Mouse (Mus musculus) duodenum, adult 2 months (tissue): Measurements from ENCODE around the gene Slc25a47. TPM values are rescaled to one million over a fixed set of nuclear protein-coding genes. Genes with fewer than 3 reads are reported as not detected.

ENCODE experiments used
- polyA plus RNA-seq: library from polyadenylated mRNA; depleted of rRNA; stranded (reverse); fragments of >200 nt; gene quantifications from 2 replicates; pipeline ENCODE4 v1.2.3, GENCODE M21; 2012; ENCODE audit warnings: low replicate concordance; rRNA removed

Gene Slc25a47
- polyA plus RNA-seq: 7.3 and 12.1 TPM in 2 replicates

DNA sequence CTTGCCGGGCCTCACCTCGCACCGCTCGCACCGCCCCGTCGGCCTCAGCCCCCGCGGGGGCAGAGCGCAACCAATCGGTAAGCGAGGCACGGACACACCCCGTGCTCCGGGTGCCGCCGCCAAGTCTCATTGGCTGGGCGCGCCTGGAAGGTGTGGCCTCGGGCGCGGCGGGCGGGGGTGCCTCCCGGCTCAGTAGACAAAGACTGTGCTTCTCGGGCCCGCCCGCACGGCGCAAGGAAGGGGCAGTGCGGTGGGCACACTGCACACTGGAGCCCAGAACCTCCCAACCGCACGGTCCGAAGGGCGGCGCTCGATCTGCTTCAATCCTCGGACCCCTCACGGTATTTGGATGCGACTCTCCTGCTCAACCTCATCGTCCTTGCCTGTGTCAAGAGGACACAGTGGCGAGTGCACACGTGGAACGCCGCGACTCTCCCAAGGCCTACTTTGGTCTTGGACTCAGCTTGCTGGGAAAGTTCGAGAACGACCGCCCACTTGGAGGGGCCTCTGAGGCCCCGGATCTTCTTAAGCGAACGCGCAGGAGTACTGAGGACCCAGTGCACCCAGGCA, at the start of gene Slc25a47, which contains the start of gene Slc25a29:
Gene Slc25a47, plus strand, starts transcription at position 207 of the 570 bp plus-strand sequence.
Gene Slc25a29, minus strand, starts transcription at position 44 of the 570 bp plus-strand sequence.

DNA sequence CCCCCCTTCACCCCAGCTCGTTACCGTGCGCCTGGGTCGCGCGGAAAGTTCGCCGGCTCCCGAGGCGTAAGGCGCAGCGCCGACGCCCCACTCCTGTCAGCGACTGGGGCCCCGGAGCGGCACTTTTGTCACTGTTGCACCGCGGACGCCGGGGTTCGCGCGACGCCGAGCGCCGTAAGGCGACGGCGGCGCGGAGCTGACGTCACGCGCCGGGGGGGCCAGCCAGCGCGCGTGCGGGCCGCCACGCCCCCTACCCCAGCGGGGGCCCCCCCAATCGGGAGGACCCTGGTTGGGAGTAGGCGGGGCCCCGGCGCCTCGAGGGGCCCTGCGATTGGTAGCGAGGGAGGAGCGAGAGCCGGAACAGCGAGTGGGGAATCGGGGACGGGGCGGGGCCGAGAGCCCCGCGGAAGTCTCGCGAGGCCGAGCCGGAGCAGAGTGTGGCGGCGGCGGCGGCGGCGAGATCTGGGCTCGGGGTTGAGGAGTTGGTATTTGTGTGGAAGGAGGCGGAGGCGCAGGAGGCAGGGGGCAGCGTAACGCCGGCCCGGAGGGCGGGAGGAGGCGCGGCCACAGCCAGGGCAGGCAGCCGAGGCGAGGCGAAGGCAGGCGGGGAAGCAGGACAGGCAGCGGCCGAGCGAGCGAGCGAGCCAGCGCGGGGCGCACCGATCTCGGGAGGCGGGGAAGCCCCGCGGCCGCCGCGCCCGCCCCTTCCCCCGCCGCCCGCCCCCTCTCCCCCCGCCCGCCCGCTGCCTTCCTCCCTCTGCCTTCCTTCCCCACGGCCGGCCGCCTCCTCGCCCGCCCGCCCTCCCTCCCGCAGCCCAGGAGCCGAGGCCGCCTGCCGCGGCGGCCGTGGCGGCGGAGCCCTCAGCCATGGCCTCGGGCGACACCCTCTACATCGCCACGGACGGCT, 43.0 kb upstream of the Slc25a47 start, which contains the start of gene Yy1:
Gene Yy1, plus strand, starts transcription at position 428 of the 907 bp plus-strand sequence.

DNA sequence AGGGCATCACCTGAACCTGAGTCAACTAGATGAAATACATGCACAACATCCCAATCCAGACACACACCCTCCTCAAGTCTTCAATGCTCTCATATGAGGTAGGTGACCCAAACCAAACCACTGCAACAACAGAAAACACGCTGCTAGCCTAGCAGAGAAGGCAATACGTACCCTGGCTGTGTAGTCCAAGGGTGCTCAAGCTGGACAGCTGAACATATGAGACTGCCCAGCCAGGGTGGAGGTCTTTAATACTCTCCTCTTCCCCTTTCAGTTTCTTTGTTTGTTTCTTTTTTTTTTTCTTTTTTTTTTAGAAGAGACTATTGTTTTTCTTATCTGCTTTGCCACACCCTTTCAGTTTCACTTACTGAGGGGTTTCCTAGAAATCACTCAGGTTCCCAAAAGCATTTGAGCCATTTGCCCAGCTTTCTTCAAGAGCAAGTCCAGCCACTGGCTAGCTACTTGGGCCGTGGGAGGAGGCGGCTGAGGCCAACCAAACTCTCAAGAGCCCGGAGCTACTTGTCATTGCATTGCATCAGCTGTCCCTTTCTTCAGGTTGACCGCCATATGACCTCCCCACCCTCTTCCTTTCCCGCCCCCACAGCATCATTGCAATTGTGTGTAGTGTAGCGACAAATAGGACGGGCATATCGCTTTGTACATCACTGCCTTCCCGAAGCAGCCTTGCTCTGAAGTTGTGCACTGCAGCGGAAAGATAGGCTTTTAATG, 57.3 kb downstream of the Slc25a47 start, which contains the start of gene Wdr25:
Gene Wdr25, plus strand, starts transcription at position 643 of the 726 bp plus-strand sequence.

DNA sequence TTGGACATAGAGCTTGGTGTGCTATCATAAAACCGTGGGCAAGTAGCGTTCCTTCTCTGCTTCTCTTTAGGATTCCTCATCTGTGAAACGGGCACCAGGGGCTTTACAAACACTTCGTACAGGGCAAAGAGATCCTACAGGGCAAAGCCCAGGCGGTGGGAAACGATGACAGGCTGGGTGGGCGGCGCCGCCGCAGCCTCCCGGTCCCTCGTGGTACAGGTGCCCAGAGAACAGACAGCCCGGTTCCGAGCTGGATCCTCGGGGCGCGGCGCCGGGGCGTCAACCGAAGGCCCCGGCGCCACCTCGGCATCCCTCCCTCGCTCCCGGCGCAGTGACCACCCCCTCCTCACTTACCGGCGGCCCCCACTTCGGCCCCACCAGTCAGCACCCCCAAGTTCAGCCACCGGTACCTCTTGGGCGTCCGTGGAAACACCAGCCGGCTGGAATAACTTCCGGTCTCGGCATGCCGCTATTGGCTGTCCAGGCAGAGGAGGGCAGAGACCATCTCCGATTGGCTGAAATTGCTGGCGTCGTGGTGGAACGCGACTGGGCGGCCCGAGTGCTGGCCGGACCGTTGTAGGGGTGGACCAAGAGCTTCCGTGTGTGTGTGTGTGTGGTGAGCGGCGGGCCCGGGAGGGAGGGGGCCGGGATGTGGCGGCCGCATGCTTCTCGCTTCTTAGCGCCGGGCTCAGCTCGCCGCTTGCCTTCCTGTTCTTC, 58.0 kb downstream of the Slc25a47 start, which contains the start of gene Wars:
Gene Wars, minus strand, starts transcription at position 460 of the 717 bp plus-strand sequence.

Other genes starting within 250 kb of the Slc25a47 start
- gene Degs2, start 133.7 kb upstream of the Slc25a47 start, polyA plus RNA-seq: 195 and 448 TPM in 2 replicates
- 8.6 and 13.8 TPM in 2 replicates for gene Yy1, start 43.1 kb upstream of the Slc25a47 start, polyA plus RNA-seq
- 5.5 and 5.6 TPM in 2 replicates for gene Slc25a29, start 163 bp upstream of the Slc25a47 start, polyA plus RNA-seq
- 3.3 and 4.9 TPM in 2 replicates for gene Wdr25, start 57.6 kb downstream of the Slc25a47 start, polyA plus RNA-seq
- 55.3 and 67.4 TPM in 2 replicates for gene Wars, start 58.1 kb downstream of the Slc25a47 start, polyA plus RNA-seq
- 1.8 and 1.9 TPM in 2 replicates for gene Begain, start 232.2 kb downstream of the Slc25a47 start, polyA plus RNA-seq